Mouse (Mus musculus) layer of hippocampus, adult 9-10 months (tissue): ENCODE results near the gene Ncln.
"Not testable (repeated sequence)": the region's sequence is repeated elsewhere in the genome, so short reads cannot be mapped to it uniquely, and the experiment has no call there.

Experiments used
- DNase-seq: peaks from one replicate; pipeline ENCODE4 v3.0.0; 2022; ENCODE audit warnings: low spot score

The Ncln gene

DNA sequence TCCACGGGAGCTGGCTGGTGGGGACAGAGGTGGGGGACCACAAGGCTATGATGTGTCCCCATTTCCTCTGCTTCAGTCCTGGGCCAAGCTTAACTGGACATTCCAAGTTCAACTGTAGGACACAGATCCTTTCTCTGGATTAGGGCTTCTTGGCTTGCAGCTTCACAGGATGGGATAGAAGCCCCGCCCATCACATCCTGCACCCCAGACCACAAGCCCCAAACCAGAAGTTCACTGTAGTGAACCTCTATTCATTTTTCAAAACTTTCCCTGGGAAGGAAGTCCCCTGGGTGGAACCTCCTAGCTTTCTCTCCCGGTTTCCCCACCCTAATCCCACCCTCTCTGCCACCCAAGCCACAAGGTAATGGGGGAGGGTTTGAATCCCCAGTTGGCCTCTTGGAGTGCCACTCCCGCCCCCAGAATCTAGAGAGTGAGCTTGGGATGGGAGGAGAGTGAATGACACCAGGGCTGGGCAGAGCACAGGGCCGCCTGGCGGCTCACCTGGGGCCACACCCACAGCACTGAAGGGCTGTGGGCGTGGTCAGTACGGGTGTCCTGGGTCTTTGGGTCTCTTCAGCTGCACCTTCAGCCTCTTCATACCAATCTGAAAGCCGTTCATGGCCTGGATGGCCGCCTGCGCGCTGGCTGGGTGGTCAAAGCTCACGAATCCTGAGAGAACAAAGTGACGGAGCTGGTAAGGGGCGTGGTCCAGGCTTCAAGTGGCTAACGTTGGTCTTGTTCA, 34.3 kb downstream of the Ncln start:
- no peak for DNase-seq

DNA sequence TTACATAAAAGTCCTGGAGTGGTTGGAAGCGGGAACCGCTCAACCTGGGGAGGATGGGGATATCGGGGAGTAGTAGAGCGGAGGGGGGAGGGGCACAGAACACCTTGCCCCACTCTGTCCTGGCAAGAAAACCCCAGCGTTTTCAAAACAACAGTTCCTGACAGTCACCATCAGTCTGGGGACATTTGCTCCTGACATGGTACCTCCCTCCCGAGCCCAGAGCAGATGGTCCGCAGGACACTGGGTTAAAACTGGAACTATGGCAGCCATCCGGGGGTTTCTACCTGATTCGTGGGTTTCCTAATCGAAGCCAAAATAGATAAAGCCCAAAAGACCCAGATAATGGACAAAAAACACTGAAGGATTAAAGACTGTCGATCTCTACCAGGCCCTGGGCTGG, 35.2 kb downstream of the Ncln start:
- no peak for DNase-seq

DNA sequence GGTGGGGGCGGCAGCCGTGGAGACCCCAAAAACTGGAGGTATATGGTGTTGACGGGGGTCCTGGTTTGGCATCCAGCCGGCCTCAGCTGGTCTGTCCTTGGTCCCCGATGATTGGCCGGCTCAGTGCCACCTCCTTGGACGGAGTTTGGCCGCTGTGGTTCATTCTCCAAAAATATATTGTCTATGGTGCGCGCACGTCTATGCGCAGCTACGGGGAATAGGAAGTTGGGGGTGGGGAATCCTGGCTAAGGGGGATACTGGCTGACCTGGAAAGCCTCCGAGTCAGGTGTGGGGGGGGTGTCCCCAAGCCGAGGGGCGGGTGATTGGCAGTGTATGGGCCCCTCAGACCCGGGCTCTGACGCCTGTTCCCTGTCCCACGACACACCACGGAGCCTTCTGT, 35.7 kb downstream of the Ncln start:
- no peak for DNase-seq

DNA sequence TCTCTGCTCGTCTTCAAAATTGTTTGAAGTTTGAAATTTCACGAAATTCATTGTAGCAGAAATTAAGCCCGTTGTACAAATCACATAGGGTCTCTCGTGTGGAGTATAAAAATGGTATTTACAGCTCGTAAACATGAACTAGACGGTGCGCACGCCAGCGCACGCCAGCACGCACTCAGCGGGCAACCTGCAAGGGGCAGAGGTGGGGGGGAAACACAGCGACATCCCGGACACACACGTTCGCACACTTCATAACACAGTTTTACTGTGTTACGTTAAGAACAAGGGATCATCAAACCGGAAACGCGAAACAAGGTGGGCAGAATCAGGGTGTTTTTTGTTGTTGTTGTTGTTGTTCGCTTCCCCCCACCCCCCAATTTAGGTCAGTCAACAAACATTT, 36.8 kb downstream of the Ncln start:
- DNase-seq, result no peak

DNA sequence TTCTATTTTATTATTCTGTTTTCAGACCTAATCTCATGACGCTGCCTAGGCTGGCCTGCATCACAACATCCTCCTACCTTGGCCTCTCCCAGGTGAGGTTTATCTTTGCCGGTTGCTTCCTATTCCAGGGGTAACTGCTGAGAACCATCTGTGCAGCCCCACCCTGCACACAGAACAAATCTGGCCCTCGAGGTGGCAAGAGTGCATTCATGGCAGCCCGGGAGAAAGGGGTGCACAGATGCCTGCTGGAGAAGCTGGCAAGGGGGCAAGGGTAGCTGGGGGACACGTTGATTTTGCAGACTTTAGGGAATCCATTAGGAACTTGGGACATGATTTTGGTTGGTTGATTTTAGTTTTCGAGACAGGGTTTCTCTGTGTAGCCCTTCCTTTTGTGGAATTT, 37.9 kb downstream of the Ncln start:
- DNase-seq, result no peak

DNA sequence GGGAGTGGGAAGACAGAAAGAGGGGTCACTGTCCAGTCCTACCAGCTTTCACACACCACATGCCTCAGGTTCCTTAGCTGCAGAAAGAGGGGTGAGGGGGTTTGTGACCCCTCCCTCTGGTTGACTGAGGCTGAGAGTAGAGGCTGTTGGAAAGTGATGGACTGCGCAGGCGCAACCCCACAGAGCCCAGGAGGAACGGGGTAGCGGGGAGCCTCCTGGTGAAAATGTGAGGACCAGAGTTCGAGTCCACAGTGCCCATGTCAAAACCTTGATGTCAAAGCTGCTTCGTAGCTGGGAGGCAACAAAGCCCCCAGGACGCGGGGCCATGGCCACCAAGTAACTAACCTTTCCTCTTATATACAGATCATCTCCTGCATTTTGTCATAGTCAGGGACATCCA, 38.6 kb downstream of the Ncln start:
- DNase-seq, result no peak

DNA sequence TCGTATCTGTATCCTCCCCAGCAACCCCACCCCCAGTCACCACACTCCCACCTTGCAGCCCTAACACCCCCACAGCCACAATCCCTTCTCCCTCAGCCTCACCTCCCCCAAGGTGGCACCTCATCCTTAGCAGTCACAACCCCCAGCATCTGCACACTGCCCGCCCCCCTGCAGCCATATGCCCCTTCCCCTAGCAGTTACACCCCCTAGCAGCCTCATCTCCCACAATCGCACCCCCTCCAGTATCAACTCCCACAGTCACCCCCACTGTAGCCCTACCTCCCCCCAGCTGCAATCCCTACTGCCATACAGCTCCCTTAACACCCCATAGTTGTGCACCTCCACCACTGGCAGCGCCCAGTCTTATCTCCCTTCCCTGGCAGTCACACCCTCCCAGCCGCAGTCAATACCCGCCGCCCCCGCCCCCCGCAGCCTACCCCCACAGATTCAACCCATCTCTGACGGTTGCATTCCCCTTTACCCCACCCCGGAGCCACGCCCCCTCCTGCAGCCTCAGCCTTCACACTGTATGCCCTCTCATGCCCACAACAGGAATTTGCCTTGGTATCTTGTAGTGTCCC, 39.1 kb downstream of the Ncln start:
- DNase-seq, result no peak

DNA sequence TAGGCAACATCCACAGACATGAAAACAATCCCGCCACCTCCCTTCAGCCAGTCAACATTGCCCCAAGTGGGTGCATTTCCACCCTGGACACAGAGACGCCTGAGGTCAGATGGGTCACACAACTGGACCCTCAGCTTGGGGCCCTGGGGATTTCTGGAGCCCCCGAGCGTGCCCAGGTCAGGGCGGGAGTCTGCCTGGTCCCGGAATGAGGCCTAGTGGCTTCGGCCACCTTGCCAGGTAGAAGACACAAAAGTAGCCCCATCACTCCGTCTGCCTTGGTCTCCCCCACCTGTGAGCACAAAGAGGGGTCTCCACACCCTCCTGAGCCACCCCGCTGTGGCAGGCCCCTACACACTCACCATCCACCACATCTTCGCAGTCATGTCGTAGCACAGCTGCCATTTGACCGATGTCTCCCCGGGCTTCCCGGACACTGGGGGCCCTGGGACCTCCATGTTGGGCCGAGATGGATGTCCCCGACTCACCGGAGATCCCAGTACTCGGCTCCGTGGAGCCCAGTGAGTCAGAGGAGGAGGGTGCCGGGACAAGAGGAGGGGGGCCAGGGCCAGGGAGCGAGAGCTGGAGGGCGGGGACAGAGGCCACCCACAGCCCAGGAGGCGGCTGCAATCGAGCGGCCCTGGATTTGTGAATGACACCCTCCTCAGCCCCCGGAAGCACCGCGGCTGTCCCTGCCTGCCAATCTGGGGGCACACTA, 40.9 kb downstream of the Ncln start, which contains the start of gene Nfic:
Nfic (minus strand) TSS at position 455 of the 715 bp plus-strand sequence.
- no peak for DNase-seq

DNA sequence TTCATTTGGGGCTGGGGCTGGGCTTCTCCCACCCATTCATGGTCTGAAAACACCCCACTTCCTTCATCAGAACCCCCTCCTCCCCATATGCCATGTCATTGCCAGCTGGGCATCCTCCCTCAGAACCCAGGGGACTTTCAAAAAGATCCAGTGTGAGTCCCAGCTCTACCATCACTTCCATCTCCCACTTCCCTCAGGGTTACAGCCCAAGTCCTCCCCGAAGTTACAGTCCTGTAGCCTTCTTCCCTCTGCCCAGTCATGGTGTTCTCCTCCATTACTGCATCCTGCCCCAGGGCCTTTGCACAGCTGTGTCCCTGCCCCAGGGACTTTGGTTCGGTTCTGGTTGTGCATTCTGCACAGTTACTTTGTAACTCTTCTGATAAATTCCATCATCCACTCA, 42.1 kb downstream of the Ncln start:
- no peak for DNase-seq

DNA sequence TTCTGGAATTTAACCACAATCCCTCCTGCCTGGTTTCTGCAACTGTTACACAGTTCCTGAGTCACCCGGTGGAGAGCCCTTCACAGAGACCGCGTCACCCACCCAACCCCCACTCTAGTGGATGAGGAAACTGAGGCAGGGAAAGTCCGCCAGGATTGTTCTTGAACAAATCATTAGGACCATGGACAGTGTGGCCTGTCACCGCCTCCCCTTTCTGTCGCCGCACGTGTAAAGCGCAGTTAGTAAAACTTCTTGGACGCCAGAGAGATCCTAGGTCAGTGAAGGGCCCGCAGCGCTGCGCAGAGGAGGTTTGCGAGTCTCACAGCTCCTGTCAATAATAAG, 43.3 kb downstream of the Ncln start:
- no peak for DNase-seq

DNA sequence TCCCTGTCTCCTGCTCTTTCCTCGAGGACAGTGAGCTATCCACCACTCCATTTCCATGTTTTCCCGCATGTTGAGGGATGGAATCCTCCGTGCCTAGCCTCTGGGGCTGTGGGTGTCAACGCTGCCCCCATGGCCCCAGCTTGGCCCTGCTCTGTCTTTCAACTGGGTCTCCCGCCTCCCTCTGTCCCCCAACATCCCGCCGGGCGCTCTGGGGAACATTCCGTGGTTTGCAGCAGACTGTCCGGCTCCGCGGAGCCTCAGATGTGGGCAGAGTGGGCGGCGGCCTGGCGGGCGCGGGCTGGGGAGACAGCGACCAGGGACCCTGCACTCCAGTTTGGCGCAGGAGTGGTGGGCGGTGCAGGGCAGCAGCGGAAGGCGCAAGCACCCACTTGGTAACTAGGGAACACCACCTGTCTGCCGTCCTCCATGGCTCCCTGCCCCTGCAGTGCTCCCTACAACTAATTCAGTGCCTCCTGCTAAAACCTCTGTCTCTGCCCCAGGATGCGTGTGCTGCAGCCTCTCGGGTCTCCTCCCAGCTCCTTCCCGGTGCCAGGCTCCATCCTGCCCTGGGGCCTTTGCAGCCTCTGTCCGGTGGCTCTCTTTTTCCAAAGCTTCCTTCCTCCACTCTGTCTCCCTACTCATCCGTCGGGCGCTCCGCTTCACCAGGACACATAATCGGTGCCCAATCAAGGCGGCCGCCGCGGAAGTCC, 43.8 kb downstream of the Ncln start:
- DNase-seq, result no peak

DNA sequence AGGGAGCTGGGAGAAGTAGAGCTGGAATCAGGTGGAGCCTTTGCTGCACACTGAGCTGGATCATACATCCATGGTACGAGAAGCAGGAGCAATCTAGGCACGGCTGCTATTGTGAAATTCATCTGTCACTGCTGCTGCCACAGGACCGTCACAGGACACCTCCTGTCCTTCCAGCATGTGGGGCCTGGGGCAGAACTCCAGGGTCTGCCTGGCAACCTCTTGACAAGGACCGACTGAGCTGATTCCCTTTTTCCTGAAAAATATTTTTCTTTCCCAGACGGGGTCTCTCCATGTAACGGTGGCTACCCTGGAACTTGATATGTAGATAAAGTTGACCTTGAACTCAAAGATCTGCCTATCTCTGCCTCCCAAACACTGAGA, 44.8 kb downstream of the Ncln start:
- no peak for DNase-seq

DNA sequence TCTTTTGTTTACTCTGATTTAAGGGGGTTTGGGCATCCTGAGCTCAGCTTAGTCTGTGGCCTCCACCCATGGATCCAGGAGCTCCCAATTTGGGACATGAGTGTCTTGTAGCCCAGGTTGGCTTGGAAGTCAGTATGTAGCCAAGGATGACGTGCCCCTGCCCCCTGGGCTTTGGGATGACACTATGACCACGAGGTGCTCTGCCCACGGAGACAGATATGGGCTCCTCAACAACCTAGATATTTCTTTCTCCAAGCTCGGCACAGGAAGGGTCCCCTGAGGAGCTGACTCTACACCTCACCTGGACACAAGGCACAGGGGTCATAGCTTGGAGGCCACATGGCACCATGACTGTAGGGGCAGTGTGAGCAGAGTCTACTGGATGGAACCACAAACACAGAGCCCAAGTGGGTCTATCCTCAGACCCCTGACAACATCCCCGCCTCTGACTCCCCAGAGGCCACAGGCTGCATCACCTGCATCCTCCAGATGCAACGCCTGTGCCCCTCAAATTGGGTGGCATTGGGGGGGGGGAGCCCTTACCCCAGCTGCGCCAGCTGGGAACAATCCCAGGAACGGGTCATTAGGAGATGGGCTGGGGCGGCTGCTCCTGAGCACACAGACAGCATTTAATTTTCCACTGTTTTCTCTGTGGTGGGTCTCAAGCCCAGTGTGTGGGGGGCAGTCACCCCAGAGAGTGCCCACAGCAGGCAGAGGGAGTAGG, 45.4 kb downstream of the Ncln start:
- DNase-seq, result no peak

DNA sequence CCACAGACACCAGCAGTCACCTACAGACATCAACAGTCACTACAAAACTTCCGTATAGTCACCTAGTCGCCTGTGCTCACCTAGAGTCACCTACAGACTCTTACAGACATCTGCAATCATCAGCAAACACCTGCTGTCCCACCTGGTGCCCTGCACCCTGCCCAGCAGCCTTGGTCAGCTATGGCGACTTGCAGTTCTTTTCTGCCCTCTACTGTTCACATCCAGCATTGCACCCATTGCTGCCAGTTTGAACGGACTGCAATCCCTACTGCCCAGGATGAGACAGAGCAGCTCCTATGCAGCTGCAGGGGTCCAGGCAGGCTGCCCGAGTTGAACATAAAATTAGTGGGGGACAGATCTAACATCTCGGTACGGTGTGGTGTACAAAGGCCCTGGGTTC, 46.1 kb downstream of the Ncln start:
- peak; percentile 83 for DNase-seq

DNA sequence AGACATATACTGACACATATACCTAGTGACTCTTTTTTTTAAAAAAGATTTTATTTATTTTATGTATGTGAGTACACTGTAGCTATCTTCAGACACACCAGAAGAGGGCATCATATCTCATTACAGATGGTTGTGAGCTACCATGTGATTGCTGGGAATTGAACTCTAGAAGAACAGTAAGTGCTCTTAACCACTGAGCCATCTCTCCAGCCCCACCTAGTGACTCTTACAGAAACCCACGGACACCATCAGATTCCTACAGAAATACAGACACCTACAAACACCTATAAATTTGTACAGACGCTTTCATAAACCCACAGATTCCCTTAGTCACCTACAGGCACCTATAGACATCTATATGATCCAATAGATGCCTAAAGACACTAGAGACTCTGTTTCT, 50.7 kb downstream of the Ncln start:
- DNase-seq, result not testable (repeated sequence)

DNA sequence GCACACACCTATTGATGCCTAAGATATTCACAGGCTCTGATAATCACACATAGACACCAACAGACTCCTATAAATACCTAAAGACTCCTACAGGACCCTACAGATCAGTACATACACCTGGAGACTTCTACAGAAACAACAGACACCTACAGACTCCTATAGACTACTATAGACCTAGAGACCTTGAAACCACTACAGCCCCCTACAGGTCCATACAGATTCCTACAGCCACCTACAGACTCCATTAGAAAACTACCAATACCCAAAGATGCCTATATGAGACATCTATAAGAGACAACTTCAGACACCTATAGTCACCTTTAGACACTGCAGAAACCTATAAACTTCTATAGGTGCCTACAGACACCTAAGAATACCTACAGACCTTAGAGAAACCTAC, 55.2 kb downstream of the Ncln start:
- no peak for DNase-seq
